Mouse (Mus musculus): ENCODE data around the gene Aoc2.
A peak's percentile ranks its signal among the peaks of the same experiment; 100 is the strongest.

Gene Aoc2

DNA sequence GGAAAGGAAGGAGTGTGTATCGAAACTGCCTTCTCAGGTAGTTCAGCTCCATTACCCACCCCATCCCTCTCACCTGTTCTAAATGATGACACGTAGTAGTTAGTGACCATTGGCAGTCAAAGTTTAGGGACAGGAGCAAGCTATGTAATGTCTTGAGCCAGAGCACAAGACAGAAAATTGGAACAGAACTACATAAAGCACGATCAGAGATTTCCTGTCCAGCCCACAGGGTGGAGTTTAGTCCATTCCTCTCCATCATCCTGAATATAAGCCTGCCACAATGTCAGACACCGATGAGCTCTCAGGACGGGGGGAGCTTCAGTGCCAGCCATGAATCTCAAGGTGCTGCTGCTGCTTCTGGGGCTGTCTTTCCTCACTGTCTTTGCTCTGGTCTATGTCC is at the start of gene Aoc2:
Aoc2 (plus strand) TSS at position 301 of the 400 bp plus-strand sequence.
- no peak for DNase-seq

DNA sequence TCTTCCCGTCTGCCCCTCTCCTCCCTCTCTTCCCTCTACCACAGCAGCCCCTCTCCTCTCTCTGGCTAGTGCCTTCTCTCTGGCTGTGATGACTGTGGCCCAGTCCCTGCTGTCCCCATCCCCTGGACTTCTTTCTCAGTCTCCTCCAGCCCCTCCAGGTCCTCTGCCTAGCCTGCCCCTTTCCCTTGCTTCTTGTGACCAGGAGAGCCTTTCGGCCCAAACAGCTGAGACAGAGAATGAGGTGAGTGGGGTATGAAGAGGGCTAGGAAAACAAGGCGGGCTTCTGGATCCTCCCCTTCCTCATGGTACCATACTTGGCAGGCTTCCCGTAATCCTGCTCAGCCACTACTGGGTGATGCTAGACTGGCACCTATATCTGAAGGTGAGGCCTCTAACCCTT is 49.6 kb upstream of the Aoc2 start:
- DNase-seq = no peak

GRCm38 (mm10) chr11:101276319-101277070 is 48.4 kb upstream of the Aoc2 start:
- DNase-seq = no peak

- DNase-seq = no peak
Measured at GRCm38 (mm10) chr11:101277381-101278222, 47.3 kb upstream of the Aoc2 start.

- DNase-seq = peak; percentile 79 to 87
Measured at GRCm38 (mm10) chr11:101278223-101279192, 46.4 kb upstream of the Aoc2 start, which contains the start of the genes Cntd1 and Coa3. Cntd1 (plus strand) TSS chr11:101279012. Coa3 (minus strand) TSS chr11:101279114.

DNA sequence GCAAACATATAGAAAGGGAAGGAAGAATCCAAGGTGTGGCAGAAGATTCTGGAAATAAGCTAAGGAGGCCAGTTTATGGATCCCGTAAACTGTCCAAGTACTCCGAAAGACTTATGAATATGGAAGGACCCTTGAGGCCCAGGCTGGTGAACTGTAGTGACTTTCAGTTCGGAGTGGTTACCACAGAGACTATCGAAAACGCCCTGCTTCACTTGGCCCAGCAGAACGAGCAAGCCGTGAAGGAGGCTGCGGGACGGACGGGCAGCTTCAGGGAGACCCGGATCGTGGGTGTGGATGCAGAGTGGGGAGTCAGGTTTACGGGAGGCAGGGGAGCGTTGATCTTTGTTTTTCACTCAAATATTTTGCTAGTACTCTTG is 45.7 kb upstream of the Aoc2 start:
- DNase-seq = peak in 1 of 2 experiments; percentile 32

GRCm38 (mm10) chr11:101280837-101281236 is 44.0 kb upstream of the Aoc2 start:
- no peak for DNase-seq

DNA sequence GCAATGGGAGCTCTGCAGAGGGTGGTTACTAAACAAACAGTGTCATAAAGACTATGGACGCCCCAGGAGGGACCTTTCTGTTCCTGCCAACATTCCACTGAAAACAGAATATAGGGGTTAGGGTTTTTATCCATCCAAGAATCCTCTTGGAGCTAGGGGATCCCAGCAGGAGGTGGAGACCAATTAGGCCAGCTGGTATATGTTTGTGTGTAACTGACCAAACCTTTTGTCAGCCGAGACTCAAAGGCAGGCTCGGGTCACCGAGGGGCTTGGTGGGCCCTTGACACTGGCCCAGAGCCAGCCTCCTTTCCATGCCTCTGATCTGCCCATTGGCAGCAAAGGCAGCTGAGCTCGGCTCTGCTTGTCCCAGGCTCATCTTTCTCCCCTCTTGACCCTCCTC is 42.0 kb upstream of the Aoc2 start:
- DNase-seq = no peak

- DNase-seq = no peak
Measured at GRCm38 (mm10) chr11:101283805-101284204, 41.1 kb upstream of the Aoc2 start.

DNA sequence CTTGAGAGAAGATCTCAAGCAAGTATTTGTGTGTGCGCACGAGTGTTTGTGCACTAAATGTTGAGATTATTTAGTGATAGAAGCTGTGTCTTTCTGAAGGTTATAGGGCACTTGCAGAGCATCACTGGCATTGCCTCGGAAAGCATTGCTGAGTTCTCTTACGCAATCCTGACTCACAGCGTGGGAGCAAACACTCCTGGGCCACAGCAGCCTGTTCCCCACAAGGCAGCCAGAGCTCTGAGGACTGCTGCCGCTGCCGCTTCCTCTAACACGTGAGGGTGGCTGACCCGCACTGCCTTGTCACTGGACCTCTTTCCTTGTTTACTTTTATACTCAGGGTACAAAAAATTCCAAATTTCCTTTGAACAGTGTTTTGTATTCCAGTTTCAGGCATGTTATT is 37.6 kb upstream of the Aoc2 start:
- no peak for DNase-seq

- DNase-seq = no peak
Measured at GRCm38 (mm10) chr11:101291231-101291630, 33.6 kb upstream of the Aoc2 start.

GRCm38 (mm10) chr11:101295191-101295590 is 29.7 kb upstream of the Aoc2 start:
- DNase-seq = no peak

- DNase-seq = no peak
Measured at GRCm38 (mm10) chr11:101300881-101301280, 24.0 kb upstream of the Aoc2 start.

- no peak for DNase-seq
Measured at GRCm38 (mm10) chr11:101301299-101302003, 23.4 kb upstream of the Aoc2 start.

GRCm38 (mm10) chr11:101302004-101302798 is 22.7 kb upstream of the Aoc2 start, which contains the start of gene Becn1:
Becn1 (minus strand) TSS chr11:101302286.
- DNase-seq = peak; percentile 89 to 90

DNA sequence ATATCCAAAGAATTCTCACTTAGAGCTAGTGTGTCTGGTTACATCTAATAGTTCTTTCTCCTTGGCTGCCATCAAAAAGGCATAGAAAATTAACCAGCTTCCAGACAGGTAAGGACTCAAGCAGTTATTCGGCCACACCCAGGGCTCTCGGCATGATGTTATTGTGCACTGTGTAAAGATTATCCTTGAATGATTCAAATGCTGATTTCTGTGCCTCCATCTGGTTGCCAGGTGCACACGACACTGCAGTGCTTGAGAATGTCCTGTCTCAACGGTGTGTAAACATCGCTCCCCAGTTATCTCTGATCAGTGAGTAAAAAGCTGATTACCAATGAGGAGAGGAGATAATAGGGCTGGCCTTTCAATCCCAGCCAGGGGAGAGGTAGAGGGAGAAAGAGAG is 17.1 kb upstream of the Aoc2 start:
- no peak for DNase-seq

- no peak for DNase-seq
Measured at GRCm38 (mm10) chr11:101311083-101311482, 13.8 kb upstream of the Aoc2 start.

DNA sequence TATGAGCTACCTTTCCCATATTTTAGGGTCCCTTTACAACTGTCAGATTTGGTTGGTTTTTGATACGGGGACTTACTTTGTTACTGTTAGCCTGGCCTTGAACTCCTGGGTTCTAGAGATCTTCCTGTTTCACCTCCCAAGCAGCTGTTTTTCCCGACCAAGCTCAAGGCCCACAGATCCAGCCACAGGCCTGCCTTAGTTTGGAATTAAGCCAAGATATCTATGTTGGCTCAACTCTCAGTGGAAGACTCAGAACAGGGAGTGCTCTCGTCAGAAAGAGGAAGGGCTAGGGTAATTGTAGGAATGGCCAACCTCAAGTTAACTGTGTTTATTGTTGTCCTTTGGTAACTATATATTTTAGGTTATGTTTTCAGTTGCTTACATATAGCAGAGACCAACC is 12.7 kb upstream of the Aoc2 start:
- DNase-seq = no peak

- no peak for DNase-seq
Measured at GRCm38 (mm10) chr11:101314567-101314966, 10.3 kb upstream of the Aoc2 start.

GRCm38 (mm10) chr11:101315082-101315650 is 9.7 kb upstream of the Aoc2 start:
- no peak for DNase-seq
